Mouse (Mus musculus) olfactory bulb, adult 2 months (tissue): ENCODE data around the gene Dpyd.

Experiments
- CTCF ChIP-seq: fragments of 200-500 bp; IDR thresholded peaks from 2 replicates; pipeline ENCODE4 v1.5.1; 2012; ENCODE audit warnings: low read depth, mild to moderate bottlenecking, low read length, moderate library complexity; ENCODE audit not compliant: insufficient read depth
- POLR2A ChIP-seq: fragments of 200-500 bp; IDR thresholded peaks from 2 replicates; pipeline ENCODE4 v1.6.1; 2012; ENCODE audit warnings: mild to moderate bottlenecking, low read depth, low read length, moderate library complexity; ENCODE audit not compliant: insufficient read depth

GRCm38 (mm10) chr3:119256516-119256915 is 694.6 kb downstream of the Dpyd start:
- TF ChIP-seq POLR2A (no peak), CTCF (no peak)
